Mouse (Mus musculus) MEL (cell line): ENCODE results near the gene Dvl2.

Source experiments
- BHLHE40 ChIP-seq: IDR thresholded peaks from 2 replicates; pipeline ENCODE4 v1.6.1; 2012; ENCODE audit warnings: low read depth, mild to moderate bottlenecking, inconsistent platforms, low read length, improper control_type of control experiment, borderline replicate concordance
- CHD2 ChIP-seq: IDR thresholded peaks from 2 replicates; pipeline ENCODE4 v1.6.1; 2011; ENCODE audit warnings: low read length, improper control_type of control experiment
- CTCF ChIP-seq, 3 experiments: IDR thresholded peaks in 2 of 3; conservative IDR thresholded peaks in 1 of 3; 2 replicates each; pipeline ENCODE4 v1.5.1; 2011 to 2012; ENCODE audit warnings: low read length in 3 of 3, low read depth in 2 of 3, mild to moderate bottlenecking in 2 of 3, improper control_type of control experiment in 1 of 3, inconsistent platforms in 1 of 3, mixed read lengths in 1 of 3, moderate library complexity in 1 of 3; ENCODE audit not compliant: control insufficient read depth in 1 of 3, insufficient read depth in 1 of 3, poor library complexity in 1 of 3, severe bottlenecking in 1 of 3
- EP300 ChIP-seq, 2 experiments: IDR thresholded peaks; 2 replicates each; pipeline ENCODE4 v1.6.1; 2011; ENCODE audit warnings: improper control_type of control experiment in 2 of 2, low read length in 2 of 2, low read depth in 1 of 2, mild to moderate bottlenecking in 1 of 2
- GABPA ChIP-seq: IDR thresholded peaks from 2 replicates; pipeline ENCODE4 v1.6.1; 2012; ENCODE audit warnings: low read depth, mild to moderate bottlenecking, inconsistent platforms, low read length, improper control_type of control experiment, moderate library complexity
- GATA1 ChIP-seq: IDR thresholded peaks from 2 replicates; pipeline ENCODE4 v1.6.1; 2011; ENCODE audit warnings: low read depth, low read length, improper control_type of control experiment
- MAFK ChIP-seq: IDR thresholded peaks from 2 replicates; pipeline ENCODE4 v1.6.1; 2011; ENCODE audit warnings: low read depth, mild to moderate bottlenecking, low read length, improper control_type of control experiment, borderline replicate concordance
- MAX ChIP-seq: IDR thresholded peaks from 2 replicates; pipeline ENCODE4 v1.6.1; 2011; ENCODE audit warnings: low read length, improper control_type of control experiment
- MYC ChIP-seq: IDR thresholded peaks from 2 replicates; pipeline ENCODE4 v1.6.1; 2011; ENCODE audit warnings: low read depth, mild to moderate bottlenecking, low read length, improper control_type of control experiment, moderate library complexity
- POLR2A ChIP-seq, 2 experiments: IDR thresholded peaks; 2 replicates each; pipeline ENCODE4 v1.6.1; 2011 to 2012; ENCODE audit warnings: low read length in 2 of 2, mild to moderate bottlenecking in 2 of 2, control low read depth in 1 of 2, improper control_type of control experiment in 1 of 2, low read depth in 1 of 2, moderate library complexity in 1 of 2; ENCODE audit not compliant: control insufficient read depth in 1 of 2, insufficient read depth in 1 of 2, poor library complexity in 1 of 2
- TCF12 ChIP-seq: IDR thresholded peaks from 2 replicates; pipeline ENCODE4 v1.6.1; 2014; ENCODE audit warnings: low read depth, mild to moderate bottlenecking, inconsistent platforms, low read length, improper control_type of control experiment, moderate library complexity
- ZKSCAN1 ChIP-seq: IDR thresholded peaks from 2 replicates; pipeline ENCODE4 v1.6.1; 2012; ENCODE audit warnings: low read depth, mild to moderate bottlenecking, inconsistent platforms, low read length, improper control_type of control experiment, moderate library complexity

DNA sequence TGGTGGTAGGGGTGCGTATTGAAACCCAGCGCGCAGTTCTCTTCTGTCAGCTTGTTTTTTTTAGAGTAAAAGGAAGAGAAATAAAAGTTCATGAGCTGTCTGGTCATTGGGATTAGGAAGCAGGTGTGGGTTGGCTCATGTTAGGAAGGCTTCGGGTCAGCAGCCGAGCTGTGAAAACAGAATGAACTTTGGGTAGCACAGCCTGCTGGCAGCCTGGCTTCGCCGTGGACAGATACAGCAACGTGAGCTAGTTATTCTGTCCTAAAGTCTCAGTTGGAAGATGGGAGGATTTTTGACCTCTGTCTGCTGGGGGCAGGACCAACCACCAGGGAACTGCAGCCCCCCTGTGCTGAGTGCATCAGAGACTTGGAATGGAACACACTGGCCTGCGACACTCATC, 57.4 kb downstream of the Dvl2 start:
- TF ChIP-seq MAX (no peak), CHD2 (no peak), POLR2A (IDR thresholded peaks at IDR 0.05; ENCODE audit: control insufficient read depth in 1 of 2, insufficient read depth in 1 of 2, low read depth in 1 of 2, low read length in 2 of 2, poor library complexity in 1 of 2) (no peak), GABPA (no peak), CTCF (IDR thresholded peaks at IDR 0.05 in 2 of 3, conservative IDR thresholded peaks at IDR 0.05 in 1 of 3; ENCODE audit: control insufficient read depth in 1 of 3, insufficient read depth in 1 of 3, low read depth in 2 of 3, low read length in 3 of 3, poor library complexity in 1 of 3, severe bottlenecking in 1 of 3) (no peak), MAFK (no peak), EP300 (IDR thresholded peaks at IDR 0.05; ENCODE audit: low read depth in 1 of 2, low read length in 2 of 2) (no peak), ZKSCAN1 (no peak), BHLHE40 (no peak), MYC (no peak), TCF12 (no peak), GATA1 (no peak)
